Mouse (Mus musculus): Measurements from ENCODE around the gene 1520401A03Rik. TPM values are rescaled to one million over a fixed set of nuclear protein-coding genes. Genes with fewer than 3 reads are reported as not detected.

The 1520401A03Rik gene
- polyA plus RNA-seq, 1 experiment from 2014 or later: 0.04 TPM

- ATAC-seq (replicated peaks; ENCODE audit: low FRiP score, low TSS enrichment, low read depth) (peak; percentile 94), DNase-seq (ENCODE audit: low spot score) (peak; percentile 97)
- 3% methylated on average over 58 of the region's 73 CpGs for WGBS
- H3K27me3 ChIP-seq (replicated peaks; ENCODE audit: control insufficient read depth, insufficient read depth, low read length): no peaks in the 10 kb centered on the region
- peak within 1 kb of the TSS; percentile 84 for H3K27ac ChIP-seq (ENCODE audit: low read depth)
- peak within 1 kb of the TSS; percentile 73 for H3K4me3 ChIP-seq (ENCODE audit: low read depth, low read length)
- H3K4me2 ChIP-seq (ENCODE audit: low read length): peak within 1 kb of the TSS; percentile 57
- H3K4me1 ChIP-seq (replicated peaks; ENCODE audit: control insufficient read depth, insufficient read depth, low read length): no peaks in the 10 kb centered on the region; the same call in 1 of the 2 replicates
- H3K9me3 ChIP-seq (ENCODE audit: control insufficient read depth, low read length): no peaks in the 10 kb centered on the region
- peak within 1 kb of the TSS; percentile 77 for H3K9ac ChIP-seq (ENCODE audit: low read length)
- H3K36me3 ChIP-seq (ENCODE audit: control insufficient read depth, insufficient read depth, low read length): no peaks in the 10 kb centered on the region
These were observed 3.6 kb upstream of the 1520401A03Rik start, which contains the start of gene Pkmyt1 for GRCm38 (mm10) chr17:23725999-23726757. TSS of gene Pkmyt1 (plus strand) at chr17:23726336.

GRCm38 (mm10) chr17:23725477-23725876 lies 2.9 kb upstream of the 1520401A03Rik start:
- Histone ChIP-seq H3K4me2 (ENCODE audit: low read length) (peak overlapping the region; percentile 57), H3K9me3 (ENCODE audit: control insufficient read depth, low read length) (no peaks in the 10 kb centered on the region), H3K27ac (ENCODE audit: low read depth) (peak overlapping the region; percentile 70), H3K4me1 (replicated peaks; ENCODE audit: control insufficient read depth, insufficient read depth, low read length) (no peaks in the 10 kb centered on the region; the same call in 1 of the 2 replicates), H3K9ac (ENCODE audit: low read length) (peak overlapping the region; percentile 77), H3K36me3 (ENCODE audit: control insufficient read depth, insufficient read depth, low read length) (no peaks in the 10 kb centered on the region), H3K4me3 (ENCODE audit: low read depth, low read length) (peak overlapping the region; percentile 73), H3K27me3 (replicated peaks; ENCODE audit: control insufficient read depth, insufficient read depth, low read length) (no peaks in the 10 kb centered on the region)
- DNase-seq (ENCODE audit: low spot score) (no peak), ATAC-seq (replicated peaks; ENCODE audit: low FRiP score, low TSS enrichment, low read depth) (no peak)
- 53% methylated on average over 4 of the region's 4 CpGs for WGBS

DNA sequence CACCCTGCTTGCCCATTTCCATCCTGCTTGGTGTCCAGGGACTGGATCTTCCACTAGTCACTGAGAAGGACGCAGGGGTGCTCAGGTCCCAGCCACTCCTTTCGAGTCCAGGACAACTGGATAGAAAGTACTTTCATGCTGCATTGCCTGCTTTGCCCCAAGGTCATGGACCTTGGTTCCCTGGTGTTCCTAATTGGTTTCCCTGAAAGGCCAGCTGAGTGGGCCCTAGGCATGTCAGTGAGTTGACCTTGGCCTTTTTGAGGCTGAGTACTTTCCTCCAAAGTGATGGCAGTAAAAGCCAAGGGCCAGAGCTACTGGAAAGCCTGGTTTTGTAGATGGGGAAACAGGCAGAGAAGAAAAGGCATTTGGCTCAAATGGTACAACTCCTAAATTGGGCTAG lies 697 bp downstream of the 1520401A03Rik start:
- Histone ChIP-seq H3K9ac (ENCODE audit: low read length) (no peak overlapping the region), H3K27me3 (replicated peaks; ENCODE audit: control insufficient read depth, insufficient read depth, low read length) (no peaks in the 10 kb centered on the region), H3K4me1 (replicated peaks; ENCODE audit: control insufficient read depth, insufficient read depth, low read length) (no peaks in the 10 kb centered on the region; the same call in 1 of the 2 replicates), H3K36me3 (ENCODE audit: control insufficient read depth, insufficient read depth, low read length) (no peaks in the 10 kb centered on the region), H3K9me3 (ENCODE audit: control insufficient read depth, low read length) (no peaks in the 10 kb centered on the region), H3K4me2 (ENCODE audit: low read length) (no peak overlapping the region), H3K27ac (ENCODE audit: low read depth) (no peak overlapping the region), H3K4me3 (ENCODE audit: low read depth, low read length) (no peak overlapping the region)
- WGBS: 89% methylated on average over 2 of the region's 2 CpGs
- ATAC-seq (replicated peaks; ENCODE audit: low FRiP score, low TSS enrichment, low read depth) (no peak), DNase-seq (ENCODE audit: low spot score) (no peak)

DNA sequence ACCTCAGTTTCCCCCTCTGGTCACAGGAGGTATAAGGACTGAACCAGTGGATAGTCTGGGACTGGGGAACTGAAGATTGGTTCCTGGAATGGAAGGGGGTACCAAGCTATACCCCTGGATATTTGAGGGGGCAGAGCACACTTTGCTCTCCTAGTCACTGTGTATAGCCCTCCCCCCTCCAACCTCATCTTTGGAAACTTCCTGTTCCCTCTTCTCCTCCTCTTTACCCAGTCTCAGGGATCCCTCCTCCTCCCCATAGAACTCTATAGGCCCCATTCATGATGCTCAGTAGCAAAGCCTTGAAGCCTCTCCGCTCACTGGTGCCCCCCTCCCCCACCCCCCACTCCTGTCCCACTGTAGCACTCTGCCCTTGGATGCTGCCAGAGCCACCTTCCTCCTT lies 3.1 kb downstream of the 1520401A03Rik start:
- Histone ChIP-seq H3K4me2 (ENCODE audit: low read length) (no peak overlapping the region), H3K9me3 (ENCODE audit: control insufficient read depth, low read length) (no peaks in the 10 kb centered on the region), H3K4me3 (ENCODE audit: low read depth, low read length) (no peak overlapping the region), H3K36me3 (ENCODE audit: control insufficient read depth, insufficient read depth, low read length) (no peaks in the 10 kb centered on the region), H3K4me1 (replicated peaks; ENCODE audit: control insufficient read depth, insufficient read depth, low read length) (no peaks in the 10 kb centered on the region), H3K9ac (ENCODE audit: low read length) (no peak overlapping the region), H3K27ac (ENCODE audit: low read depth) (no peak overlapping the region), H3K27me3 (replicated peaks; ENCODE audit: control insufficient read depth, insufficient read depth, low read length) (no peaks in the 10 kb centered on the region)
- no peak for ATAC-seq (replicated peaks; ENCODE audit: low FRiP score, low TSS enrichment, low read depth)
- no peak for DNase-seq (ENCODE audit: low spot score)
- WGBS: 22% methylated on average over 1 of the region's 1 CpGs

GRCm38 (mm10) chr17:23717003-23717402 lies 5.6 kb downstream of the 1520401A03Rik start:
- Histone ChIP-seq H3K4me2 (ENCODE audit: low read length) (no peak overlapping the region), H3K4me3 (ENCODE audit: low read depth, low read length) (no peak overlapping the region), H3K27ac (ENCODE audit: low read depth) (no peak overlapping the region), H3K9ac (ENCODE audit: low read length) (no peak overlapping the region), H3K4me1 (replicated peaks; ENCODE audit: control insufficient read depth, insufficient read depth, low read length) (no peaks in the 10 kb centered on the region), H3K27me3 (replicated peaks; ENCODE audit: control insufficient read depth, insufficient read depth, low read length) (no peaks in the 10 kb centered on the region), H3K9me3 (ENCODE audit: control insufficient read depth, low read length) (no peaks in the 10 kb centered on the region), H3K36me3 (ENCODE audit: control insufficient read depth, insufficient read depth, low read length) (no peaks in the 10 kb centered on the region)
- 71% methylated on average over 2 of the region's 2 CpGs for WGBS
- ATAC-seq (replicated peaks; ENCODE audit: low FRiP score, low TSS enrichment, low read depth) (no peak), DNase-seq (ENCODE audit: low spot score) (no peak)

DNA sequence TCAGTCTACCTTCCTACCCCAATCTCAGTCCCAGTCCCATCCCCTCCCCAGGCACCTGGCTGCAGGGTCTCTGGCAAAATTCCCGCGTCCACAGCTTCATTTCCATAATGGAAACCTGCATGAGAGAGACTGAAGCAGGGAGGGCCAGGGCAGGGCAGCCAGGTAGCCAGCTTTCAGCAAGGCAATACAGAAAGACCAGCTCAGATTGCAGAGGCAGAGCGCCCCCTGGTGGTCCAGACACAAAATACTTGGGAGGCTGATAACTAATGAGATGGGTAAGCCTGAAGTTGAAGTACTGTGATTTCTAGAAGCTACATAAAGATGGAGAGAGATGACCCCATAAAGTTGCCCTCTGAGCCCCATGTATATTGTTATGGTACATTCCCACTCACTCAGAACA lies 16.4 kb downstream of the 1520401A03Rik start:
- peak; percentile 66; the same call in 1 of the 2 replicates for ATAC-seq (replicated peaks; ENCODE audit: low FRiP score, low TSS enrichment, low read depth)

GRCm38 (mm10) chr17:23705525-23706104 lies 17.0 kb downstream of the 1520401A03Rik start:
- Histone ChIP-seq H3K4me3 (ENCODE audit: low read depth, low read length) (no peak overlapping the region), H3K27me3 (replicated peaks; ENCODE audit: control insufficient read depth, insufficient read depth, low read length) (peaks cover 9% of the 10 kb centered on the region; the same call in 1 of the 2 replicates), H3K9ac (ENCODE audit: low read length) (no peak overlapping the region), H3K27ac (ENCODE audit: low read depth) (no peak overlapping the region), H3K4me2 (ENCODE audit: low read length) (no peak overlapping the region), H3K36me3 (ENCODE audit: control insufficient read depth, insufficient read depth, low read length) (no peaks in the 10 kb centered on the region), H3K4me1 (replicated peaks; ENCODE audit: control insufficient read depth, insufficient read depth, low read length) (no peaks in the 10 kb centered on the region), H3K9me3 (ENCODE audit: control insufficient read depth, low read length) (no peaks in the 10 kb centered on the region)
- no peak for ATAC-seq (replicated peaks; ENCODE audit: low FRiP score, low TSS enrichment, low read depth)
- WGBS: 74% methylated on average over 7 of the region's 7 CpGs
- no peak for DNase-seq (ENCODE audit: low spot score)

More for the DNA sequence above, 16.4 kb downstream of the 1520401A03Rik start:
- Histone ChIP-seq H3K4me3 (ENCODE audit: low read depth, low read length) (no peak overlapping the region), H3K27me3 (replicated peaks; ENCODE audit: control insufficient read depth, insufficient read depth, low read length) (0 out of 2 replicates have a peak, but pooled peaks cover 4% of the 10 kb centered on the region), H3K36me3 (ENCODE audit: control insufficient read depth, insufficient read depth, low read length) (no peaks in the 10 kb centered on the region), H3K4me2 (ENCODE audit: low read length) (no peak overlapping the region), H3K4me1 (replicated peaks; ENCODE audit: control insufficient read depth, insufficient read depth, low read length) (no peaks in the 10 kb centered on the region), H3K27ac (ENCODE audit: low read depth) (no peak overlapping the region), H3K9ac (ENCODE audit: low read length) (no peak overlapping the region), H3K9me3 (ENCODE audit: control insufficient read depth, low read length) (no peaks in the 10 kb centered on the region)
- WGBS: 7% methylated on average over 3 of the region's 3 CpGs
- DNase-seq (ENCODE audit: low spot score): peak; percentile 90

DNA sequence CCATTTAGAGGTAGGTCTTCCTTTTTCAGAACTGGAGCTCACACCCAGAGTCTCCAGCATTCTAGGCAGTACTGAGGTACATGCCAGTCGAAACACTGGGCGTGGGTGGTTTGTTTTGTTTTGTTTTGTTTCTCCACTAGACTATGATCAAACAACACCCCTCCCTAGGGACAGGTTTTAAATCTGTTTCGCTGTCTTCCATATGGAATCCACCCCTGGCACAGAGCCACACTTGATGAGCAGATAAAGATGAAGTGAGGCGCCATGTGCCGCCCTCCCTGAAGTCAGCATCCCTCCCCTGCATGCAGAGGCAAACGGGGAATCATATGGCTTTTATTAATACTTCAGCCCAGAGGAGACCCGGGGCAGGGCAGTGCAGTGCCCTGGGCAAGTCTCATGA lies 17.8 kb downstream of the 1520401A03Rik start:
- Histone ChIP-seq H3K4me2 (ENCODE audit: low read length) (no peak overlapping the region), H3K36me3 (ENCODE audit: control insufficient read depth, insufficient read depth, low read length) (no peaks in the 10 kb centered on the region), H3K27ac (ENCODE audit: low read depth) (no peak overlapping the region), H3K9me3 (ENCODE audit: control insufficient read depth, low read length) (no peaks in the 10 kb centered on the region), H3K9ac (ENCODE audit: low read length) (no peak overlapping the region), H3K4me3 (ENCODE audit: low read depth, low read length) (no peak overlapping the region), H3K27me3 (replicated peaks; ENCODE audit: control insufficient read depth, insufficient read depth, low read length) (peaks cover 12% of the 10 kb centered on the region; the same call in 1 of the 2 replicates), H3K4me1 (replicated peaks; ENCODE audit: control insufficient read depth, insufficient read depth, low read length) (no peaks in the 10 kb centered on the region)
- ATAC-seq (replicated peaks; ENCODE audit: low FRiP score, low TSS enrichment, low read depth) (no peak), DNase-seq (ENCODE audit: low spot score) (no peak)
- 60% methylated on average over 7 of the region's 7 CpGs for WGBS
